Mouse (Mus musculus): ENCODE data around the gene Tmem92. TPM values are rescaled to one million over a fixed set of nuclear protein-coding genes. Genes with fewer than 3 reads are reported as not detected.

The Tmem92 gene
- total RNA-seq, 2 experiments from 2014 or later: not detected

GRCm38 (mm10) chr11:94729565-94729964 lies 52.9 kb downstream of the Tmem92 start:
- DNase-seq (ENCODE audit: low spot score in 2 of 2): no peak

- DNase-seq (ENCODE audit: low spot score in 2 of 2): no peak
These were observed 54.0 kb downstream of the Tmem92 start for GRCm38 (mm10) chr11:94728545-94728944.

GRCm38 (mm10) chr11:94727306-94727705 lies 55.2 kb downstream of the Tmem92 start:
- DNase-seq (ENCODE audit: low spot score in 2 of 2): no peak

Other genes starting within 250 kb of the Tmem92 start
- 10 to 100 TPM; 12.2 to 16.7 TPM for gene Rsad1, start 233.4 kb downstream of the Tmem92 start, total RNA-seq (2021)
- gene Chad, start 217.7 kb downstream of the Tmem92 start, total RNA-seq (2021): not detected
- gene Acsf2, start 180.8 kb downstream of the Tmem92 start, total RNA-seq (2021): 100 to 1,000 TPM; 143 to 171 TPM
- 100 to 1,000 TPM; 124 to 133 TPM for gene Lrrc59, start 152.9 kb downstream of the Tmem92 start, total RNA-seq (2021)
- gene Mrpl27, start 128.9 kb downstream of the Tmem92 start, total RNA-seq (2021): 10 to 100 TPM; 65.8 to 73.0 TPM
- under 1 TPM; 0.23 to 0.45 TPM for gene Eme1, start 128.7 kb downstream of the Tmem92 start, total RNA-seq (2021)
- gene Xylt2, start 105.2 kb downstream of the Tmem92 start, total RNA-seq (2021): 10 to 100 TPM; 10.6 to 11.8 TPM
- not detected for gene Gm11541, start 78.2 kb downstream of the Tmem92 start, total RNA-seq (2021)
- under 1 TPM; 0.33 to 0.42 TPM for gene Cdc34b, start 40.9 kb downstream of the Tmem92 start, total RNA-seq (2021)
- 10 to 100 TPM; 20.4 to 40.2 TPM for gene Col1a1, start 153.5 kb upstream of the Tmem92 start, total RNA-seq (2021)
- not detected for gene Hils1, start 184.9 kb upstream of the Tmem92 start, total RNA-seq (2021)
- gene Sgca, start 193.6 kb upstream of the Tmem92 start, total RNA-seq (2021): under 1 TPM in 1 of 2 experiments, not detected in 1; 0.80 TPM
- gene Ppp1r9b, start 208.3 kb upstream of the Tmem92 start, total RNA-seq (2021): 100 to 1,000 TPM; 107 to 115 TPM
- 1 to 10 TPM; 3.7 TPM for gene Samd14, start 227.2 kb upstream of the Tmem92 start, total RNA-seq (2021)

Measured in adrenal gland, adult 18-20 months (tissue).